Mouse (Mus musculus) spleen, adult 18-20 months (tissue): ENCODE measurements around the gene Rrbp1.

Experiments used
- DNase-seq, 2 experiments: peaks; one replicate each; pipeline ENCODE4 v3.0.0; 2022; ENCODE audit warnings: mixed read lengths in 2 of 2

Rrbp1 gene

DNA sequence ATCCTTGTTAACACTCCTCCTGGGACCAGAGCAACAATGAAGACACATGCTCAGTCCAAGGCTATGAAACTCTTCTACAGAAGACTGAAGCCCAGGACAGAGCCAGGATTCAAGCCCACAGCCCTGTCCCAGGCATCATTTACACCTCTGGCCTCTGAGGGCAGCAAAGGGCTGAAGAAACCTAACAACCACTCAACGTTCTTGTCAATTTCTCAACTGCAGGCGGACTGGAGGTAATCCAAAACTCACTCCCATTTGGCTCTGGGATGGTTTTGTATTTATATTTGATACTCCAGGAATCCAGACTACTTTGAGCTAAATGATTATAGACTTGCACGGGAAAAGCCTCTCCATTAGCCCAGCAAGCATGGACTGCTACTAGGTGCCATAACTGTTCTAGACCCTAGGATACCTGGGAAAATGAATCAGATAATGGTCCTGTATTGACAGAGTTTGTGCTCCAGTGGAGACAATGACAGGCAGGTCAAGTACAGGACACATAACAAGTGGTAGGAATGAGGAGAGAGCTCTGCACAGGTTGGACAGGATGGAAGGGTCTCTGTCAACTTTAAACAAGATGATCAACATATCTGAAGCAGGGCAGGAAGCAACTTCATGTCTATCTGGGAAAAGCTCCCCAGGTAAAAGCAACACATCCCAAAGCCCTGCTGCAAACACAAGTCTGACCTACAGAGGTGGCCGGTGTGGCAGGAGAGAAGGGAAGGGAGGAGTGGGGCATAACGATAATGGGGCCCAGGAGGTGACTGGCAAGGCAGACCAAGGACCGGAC lies 5.7 kb downstream of the Rrbp1 start:
- no peak for DNase-seq

DNA sequence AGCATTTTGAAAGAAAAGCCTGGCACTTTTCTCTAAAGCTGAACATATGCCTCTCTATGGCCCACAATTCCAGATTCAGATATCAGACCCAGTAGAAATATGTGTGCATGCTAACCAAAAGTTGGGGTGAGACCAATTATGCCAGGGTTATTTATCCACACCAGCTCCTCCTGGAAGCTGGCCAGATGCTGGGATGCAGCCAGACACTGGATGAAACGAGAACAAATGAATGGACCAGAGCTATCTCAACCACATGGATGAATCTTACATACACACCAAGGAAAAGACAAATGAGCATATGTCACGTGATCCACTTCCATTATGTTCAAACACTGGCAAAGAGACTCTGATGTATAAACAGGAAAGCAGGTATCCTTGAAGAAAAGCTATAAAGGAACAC lies 7.5 kb downstream of the Rrbp1 start:
- no peak for DNase-seq

DNA sequence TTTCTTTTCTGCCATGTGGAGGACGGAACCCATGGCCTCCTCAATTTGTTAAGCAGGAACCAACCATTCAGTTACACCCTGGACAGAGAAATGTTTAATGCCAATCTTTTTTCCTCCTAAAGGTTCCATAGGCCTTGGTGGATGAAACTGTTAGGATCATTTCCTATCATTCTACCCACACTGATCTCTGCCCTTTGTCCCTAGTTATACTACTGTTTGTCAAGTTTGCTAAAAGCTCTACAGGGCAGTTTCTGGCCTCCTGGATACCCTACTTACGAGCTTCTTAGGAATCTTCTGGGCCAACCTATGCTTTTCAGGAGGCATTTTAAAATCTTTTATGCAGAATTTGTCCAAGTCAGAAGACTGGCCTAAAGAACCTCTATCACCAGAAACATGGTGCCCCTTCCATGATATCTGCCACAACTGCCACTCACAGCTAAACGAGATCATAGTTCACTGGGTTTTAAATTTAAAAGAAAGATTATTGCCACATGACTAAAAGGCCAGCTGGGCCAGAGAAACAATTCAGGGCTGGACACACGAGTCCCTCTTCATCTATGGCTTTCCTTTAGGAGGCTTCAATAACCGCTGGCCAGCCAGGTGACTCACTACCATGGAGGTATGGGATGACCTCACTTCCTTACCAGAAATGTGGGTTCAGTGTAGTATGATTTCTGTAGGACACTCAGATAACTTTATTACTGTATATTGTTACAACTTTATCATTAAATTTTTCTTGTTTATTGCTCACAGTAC lies 8.7 kb downstream of the Rrbp1 start:
- no peak for DNase-seq

DNA sequence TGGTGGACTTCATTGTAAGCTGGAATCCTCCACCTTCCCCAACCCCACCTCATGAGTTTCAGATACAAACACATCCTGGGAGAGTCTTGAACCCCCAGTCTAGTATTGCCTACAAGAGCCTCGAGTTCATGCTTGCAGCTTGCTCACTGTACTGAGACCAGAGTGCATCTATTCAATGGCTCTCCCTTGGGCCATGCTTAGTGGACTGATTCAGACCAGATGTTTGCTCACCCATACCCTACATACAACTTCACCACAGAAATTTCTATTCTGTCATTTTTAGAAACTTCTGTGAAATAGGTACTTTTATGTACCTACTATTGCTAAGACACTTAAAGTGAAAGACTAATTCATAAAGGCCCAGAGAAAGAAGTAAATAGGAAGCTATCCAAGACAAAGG lies 18.1 kb downstream of the Rrbp1 start:
- no peak for DNase-seq

DNA sequence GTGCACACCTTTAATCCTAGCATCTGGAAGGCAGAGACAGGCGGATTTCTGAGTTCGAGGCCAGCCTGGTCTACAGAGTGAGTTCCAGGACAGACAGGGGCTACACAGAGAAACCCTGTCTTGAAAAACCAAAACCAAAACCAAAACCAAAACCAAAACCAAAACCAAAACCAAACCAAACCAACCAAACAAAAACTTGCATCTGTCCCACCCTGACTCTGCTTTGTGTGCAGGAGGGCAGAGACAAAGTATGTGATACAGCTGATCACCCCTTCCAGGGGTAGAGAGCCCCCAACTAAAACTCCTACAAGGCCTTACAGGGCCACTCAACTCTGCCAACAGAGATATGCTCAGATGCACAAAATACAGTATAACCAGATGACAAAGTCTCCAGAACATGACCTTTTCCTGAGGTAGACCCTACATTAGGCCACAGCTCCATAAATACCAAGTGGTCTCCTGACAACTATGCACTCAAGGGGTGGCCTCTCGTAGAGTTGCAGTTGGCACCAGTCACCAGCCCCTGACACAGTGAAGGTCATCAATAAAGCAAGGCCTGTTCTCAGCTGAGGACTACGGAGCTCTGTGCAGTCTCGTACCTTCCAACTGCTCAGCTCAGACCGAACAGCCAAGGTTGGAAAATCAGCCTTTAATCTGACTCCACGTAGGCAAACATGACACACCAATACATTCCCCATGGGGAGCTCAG lies 18.9 kb downstream of the Rrbp1 start:
- DNase-seq = no peak

DNA sequence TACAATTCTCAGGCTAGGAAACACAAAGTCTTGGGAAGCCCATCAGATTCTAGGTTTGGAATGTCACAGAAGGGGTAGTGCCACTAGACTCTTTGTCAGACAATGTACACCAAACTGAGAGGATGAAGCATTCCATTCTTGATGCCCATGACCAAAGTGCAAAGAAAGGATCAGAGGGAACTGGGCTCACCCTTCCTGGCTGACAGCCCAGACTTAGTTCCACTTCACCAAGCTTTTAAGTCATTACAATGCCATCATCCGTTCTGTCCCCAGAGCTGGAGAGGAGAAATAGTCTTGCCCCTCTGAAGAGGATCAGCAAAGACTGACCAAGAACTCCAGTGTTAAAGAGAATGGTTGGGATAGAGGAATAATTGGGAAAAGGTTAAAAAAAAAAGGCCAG lies 20.1 kb downstream of the Rrbp1 start:
- no peak for DNase-seq

DNA sequence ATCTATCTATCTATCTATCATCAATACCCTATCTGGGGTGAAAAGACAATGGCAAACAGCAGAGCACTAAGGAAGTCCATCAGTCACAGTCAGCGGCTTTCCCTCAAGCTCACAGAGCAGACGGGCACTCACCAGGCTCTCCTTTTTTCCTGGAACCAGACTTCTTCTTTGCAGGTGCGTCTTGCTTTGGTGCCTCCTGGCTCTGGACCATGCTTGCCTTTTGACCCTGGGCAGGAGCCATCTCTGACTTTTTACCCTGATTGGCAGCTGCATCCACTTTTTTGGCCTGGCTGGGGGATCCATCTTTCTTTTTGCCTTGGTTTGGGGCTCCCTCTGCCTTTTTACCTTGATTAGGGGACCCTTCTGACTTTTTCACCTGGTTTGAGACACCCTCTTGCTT lies 23.0 kb downstream of the Rrbp1 start:
- DNase-seq = no peak

DNA sequence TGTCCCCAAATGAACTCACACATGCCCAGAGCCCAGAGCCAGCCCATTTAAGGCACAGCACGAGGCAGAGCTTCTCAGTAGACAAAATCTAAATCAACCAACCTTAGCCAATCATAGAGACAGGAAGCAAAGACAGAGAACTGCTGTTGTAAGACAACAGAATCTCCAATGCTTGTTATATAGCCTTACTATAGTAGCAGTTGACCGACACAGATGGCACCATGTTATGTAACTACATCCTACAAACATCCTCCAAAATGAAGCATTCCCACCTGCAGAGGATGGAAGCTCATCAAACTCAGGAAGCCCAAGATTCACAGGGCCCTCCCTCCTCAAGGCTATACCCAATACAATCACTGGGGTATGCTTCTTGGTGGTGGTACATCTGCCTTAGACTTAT lies 23.6 kb downstream of the Rrbp1 start:
- DNase-seq = no peak

DNA sequence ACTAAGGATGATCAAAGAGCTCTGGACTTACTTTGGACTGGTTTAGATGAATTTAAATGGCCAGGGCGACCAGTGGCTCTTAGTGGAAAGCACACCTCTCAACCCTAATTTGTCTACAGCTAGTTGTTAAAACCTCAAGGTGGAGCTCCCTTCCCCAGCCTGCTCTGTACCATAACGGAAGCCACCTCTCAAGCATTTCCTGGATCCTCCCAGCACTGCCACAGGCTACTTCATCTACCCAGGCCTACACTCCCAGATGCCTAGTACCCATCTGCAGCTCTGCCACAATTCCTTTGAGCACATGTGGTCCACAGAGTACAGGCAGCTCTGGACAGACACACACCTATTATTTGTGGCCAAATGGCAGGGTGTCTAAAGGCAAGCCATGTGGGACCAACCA lies 27.6 kb downstream of the Rrbp1 start:
- no peak for DNase-seq

DNA sequence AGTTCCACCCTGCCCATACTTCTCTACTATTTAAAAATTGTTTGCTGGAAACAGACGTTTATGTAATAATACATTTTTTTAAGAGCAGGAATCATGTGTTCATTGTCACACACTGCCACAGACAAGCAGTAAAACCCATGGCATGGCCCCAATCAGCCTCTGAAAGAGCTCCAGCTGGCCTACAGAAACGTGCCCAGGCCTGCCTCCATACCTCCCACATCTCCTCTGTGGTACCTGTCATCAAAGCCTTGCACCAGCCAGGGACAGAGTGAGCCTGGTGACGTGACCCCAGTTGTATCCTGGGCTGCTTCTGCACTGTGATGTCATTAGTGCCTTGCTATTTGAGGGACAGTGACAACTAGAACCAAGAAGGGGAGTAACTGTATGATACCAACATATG lies 28.2 kb downstream of the Rrbp1 start:
- DNase-seq = no peak

DNA sequence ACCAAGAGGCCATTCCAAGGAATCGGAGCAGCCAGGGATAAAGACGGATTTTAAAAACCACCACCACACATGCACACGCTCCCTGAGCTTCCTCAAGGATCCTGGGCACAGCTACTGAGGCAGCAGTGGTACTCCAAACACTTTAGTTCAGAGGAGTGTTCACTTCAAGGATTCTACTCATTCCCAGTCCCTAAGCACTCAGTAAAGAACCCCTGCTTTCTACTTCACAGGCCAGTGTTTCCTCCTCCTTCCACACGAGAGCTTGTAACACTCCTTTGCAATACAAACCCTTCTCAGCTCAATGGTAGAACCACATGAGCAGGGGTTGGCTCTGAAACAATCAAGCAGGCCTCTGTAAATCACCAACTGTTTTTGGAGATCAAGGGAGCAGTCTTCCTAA lies 28.9 kb downstream of the Rrbp1 start:
- DNase-seq = no peak

DNA sequence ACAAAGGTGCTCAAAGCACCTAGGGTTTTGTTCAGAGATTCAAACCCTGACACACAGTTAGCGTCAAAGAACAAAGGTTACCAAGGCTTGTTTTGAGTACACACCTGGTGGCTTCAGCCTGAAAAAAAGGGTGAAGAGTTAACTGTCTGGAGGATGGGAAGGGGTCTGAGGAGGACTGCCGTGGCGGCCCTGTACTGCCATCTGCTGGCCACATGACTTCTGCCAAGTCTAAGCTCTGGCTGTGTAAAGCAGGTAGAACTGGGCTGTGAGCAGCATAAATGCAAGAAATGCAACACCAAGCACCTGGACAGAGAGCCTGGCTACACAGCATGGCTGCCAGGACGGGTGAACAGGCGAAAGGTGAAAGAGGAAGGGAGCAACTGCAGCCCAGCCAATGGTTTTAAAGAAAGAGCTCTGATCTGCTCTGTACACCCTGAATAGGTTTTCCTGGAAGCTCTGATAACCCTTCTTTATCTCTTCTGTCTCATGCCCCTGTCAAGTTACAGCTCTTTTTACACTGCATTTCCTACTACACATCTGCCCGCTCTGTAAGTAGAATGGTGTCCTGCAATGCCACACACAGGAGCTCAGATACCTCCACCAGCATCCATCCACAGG lies 30.2 kb downstream of the Rrbp1 start:
- DNase-seq = peak; percentile 21 to 67

DNA sequence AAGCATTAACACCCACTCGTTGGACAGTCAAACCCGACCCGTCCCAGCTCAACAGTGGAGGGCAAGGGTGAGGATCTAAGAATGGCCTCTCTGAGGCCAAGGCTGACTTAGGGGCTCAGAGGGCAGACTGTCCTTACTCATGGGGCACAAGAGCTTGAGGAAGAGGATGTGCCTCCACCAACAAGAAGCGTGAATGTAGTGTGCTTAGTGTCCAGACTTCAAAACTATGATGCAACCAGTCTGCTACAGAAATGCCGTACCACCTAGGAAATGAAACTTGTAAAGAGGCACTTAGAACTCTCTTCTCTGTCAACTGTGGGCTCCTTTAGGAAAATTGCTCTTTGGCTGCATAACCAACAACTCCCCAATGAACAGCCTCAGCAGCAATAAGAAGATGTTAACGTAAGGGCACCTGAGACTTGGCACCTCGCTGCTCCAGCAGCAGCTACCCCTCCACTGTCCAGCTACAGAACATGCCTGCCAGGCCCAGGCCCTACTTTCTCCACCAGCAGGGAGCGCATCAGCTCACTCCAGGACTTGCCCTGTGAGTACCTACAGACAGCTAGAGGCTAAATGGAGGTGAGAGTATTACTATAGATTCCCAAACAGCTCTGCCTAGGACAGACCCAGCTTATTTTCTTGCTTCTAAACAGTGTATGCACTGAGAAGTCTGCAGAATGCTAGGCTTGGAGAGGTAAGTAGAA lies 32.5 kb downstream of the Rrbp1 start:
- no peak for DNase-seq

DNA sequence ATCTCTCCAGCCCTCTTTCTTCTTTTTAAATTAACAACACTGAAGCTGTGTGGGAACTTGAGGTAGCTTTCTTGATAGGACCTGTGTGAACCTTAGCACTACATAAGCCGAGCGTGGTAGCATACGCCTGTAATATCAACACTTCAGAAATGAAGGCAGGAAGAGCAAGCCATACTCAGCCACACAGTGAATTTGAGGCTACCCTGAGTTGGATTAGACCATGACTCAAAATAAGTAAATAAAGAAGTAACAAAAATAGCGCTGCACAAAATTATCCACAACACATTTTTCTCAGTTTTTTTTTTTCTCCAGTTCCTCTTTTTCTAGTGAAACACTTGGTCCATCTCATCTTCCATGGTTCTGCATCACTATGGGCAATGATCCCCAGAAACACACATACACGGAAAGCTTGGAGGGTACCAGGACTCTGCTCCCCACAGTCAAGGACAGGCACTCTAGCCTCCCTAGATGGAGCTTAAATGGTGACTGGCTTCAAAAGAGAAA lies 35.9 kb downstream of the Rrbp1 start:
- no peak for DNase-seq

DNA sequence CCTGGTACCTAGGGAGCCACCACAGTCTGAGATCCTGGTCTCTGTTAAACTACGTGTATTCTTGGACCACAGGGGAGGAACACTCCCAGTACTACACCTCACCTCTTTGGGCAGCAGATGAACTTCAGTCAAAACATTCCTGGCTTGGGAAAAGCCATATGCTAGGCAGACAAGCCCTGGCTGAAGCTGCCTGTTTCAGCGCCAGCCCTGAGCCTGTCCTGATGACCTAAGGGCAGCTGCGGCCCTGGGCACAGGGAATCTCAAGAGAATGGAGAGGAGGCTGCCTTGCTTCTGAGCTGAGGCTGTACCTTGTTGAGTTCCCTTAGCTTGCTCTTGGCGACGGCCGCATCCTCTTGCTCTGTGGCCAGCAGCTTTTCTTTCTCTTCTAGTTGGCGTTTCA lies 37.9 kb downstream of the Rrbp1 start:
- no peak for DNase-seq

DNA sequence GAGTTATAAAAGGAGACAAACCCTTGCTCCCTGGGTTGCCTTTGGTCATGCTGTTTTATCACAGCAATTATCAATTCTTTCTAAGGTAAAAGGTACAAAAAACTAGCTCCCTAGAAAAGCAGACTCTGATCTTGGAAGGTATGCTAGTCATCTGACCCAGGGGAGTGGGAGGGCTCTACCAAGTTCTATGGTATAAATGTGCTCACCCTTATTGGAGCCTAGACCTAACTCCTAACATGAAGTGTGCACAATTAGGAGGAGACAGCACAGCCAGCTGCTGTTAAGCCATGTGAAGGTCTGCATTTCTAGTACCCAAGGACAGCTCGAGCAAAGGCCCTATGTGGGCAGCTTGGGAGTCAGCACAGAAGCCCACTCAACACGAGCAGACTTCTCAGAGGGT lies 39.2 kb downstream of the Rrbp1 start:
- no peak for DNase-seq

DNA sequence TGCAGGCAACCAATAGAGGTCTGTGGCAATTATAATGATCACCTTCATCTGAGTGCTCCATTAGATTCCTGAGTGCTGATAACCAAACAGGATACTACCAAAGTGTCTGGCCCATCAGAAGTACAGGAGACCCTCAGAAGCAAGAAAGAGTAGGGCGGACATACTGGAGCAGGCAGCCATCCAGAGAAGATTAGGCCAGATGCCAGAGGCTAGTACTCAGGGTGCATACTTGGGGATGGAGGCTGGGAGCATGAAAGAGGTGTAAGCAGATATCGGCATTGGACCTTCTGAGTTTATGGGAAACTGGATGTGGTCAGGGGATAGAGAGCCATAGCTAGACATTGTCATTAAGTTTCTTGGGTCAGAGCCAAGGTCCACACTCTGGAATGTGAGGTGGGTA lies 40.2 kb downstream of the Rrbp1 start:
- DNase-seq = no peak

DNA sequence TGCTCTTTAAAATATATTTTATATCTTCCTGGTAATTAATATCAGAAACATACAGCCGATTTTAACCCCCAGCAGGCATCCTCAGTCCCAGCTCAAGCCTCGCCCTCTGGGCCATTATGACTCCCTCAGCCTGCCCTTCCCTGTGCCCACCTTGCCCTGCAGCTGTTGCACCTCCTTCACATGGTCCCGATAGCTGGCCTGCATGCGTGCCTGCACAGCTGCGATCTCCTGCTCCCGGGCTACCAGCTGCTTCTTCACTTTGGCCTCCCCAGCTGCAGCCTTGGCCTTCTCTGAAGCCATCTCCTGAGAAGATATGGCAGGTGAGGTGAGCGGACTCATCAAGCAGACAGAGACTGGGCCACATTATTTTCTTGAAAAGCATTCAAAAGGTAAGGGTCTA lies 41.8 kb downstream of the Rrbp1 start:
- no peak for DNase-seq

DNA sequence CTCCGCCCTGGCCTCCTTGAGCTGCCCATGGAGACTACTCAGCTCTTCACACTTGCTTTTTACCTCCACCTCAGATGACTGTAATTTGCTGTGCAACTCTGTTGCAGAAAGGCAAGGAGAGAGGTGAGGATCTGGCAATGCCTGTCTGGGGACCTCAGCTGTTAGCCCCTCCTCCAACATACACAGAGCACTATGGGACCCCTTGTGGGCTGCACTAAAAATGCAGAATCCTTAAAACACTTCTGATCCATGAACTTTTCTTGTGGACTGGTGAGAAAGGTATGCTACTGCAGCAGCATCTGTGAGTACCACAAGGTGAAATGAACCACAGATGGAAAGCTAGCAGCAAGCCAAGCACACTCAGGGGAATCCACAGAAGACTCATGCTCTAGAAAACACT lies 47.7 kb downstream of the Rrbp1 start:
- DNase-seq = no peak

DNA sequence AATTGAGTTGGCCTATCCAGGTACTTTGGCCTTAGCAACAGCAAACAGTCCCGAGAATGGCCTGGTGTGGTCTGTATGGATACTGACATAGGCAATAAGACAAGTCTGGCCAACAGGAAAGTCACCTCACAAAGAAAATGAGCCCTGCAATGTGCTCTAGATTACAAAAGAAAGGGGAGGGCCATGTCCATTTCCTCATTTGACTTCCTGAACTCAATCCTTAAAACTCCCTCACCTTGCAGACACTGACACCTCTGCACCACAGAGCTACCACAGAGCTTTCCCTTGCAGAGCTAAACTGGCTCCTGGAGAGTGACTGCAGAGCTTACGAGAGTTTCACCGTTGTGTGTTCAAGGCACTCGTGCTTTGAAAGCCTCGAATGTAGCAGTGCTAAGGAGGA lies 48.9 kb downstream of the Rrbp1 start:
- no peak for DNase-seq

DNA sequence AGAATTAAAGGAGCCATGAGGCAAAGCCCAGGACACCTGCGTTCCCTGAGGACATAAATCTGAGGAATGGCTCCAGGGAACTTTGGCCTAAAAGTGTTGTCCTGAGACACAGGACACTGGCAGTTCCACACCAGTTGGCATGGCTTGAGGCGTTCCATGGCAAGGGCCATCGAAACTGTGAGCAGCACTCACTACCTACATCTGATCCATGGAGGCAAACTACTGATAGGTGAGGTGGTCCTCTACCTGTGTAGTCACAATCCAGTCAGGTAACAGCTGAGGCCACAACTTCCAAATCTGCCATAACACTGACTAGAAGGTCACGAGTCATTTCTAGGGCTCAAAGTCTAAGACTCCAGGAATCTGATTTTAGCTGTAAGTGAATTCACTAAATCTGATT lies 55.3 kb downstream of the Rrbp1 start:
- no peak for DNase-seq

DNA sequence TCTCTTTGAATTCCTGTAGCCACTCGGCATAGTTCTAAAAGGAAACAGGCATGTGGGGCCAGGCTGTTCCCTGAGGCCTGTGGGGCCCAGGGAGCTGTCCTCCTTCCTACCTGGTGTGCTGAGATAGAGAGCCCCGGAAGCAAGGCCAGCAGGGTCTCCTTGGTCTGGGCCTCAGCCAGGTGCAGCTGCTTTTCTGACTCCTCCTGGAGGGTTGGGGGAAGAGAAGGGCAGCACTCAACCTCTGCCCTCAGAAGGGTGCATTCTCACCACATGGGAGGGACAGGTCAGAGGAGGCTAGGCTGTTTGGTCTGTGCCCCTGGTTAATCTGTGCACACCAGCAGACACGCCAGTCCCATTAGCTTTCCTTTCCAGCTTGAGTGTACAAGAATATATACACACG lies 56.1 kb downstream of the Rrbp1 start:
- no peak for DNase-seq

DNA sequence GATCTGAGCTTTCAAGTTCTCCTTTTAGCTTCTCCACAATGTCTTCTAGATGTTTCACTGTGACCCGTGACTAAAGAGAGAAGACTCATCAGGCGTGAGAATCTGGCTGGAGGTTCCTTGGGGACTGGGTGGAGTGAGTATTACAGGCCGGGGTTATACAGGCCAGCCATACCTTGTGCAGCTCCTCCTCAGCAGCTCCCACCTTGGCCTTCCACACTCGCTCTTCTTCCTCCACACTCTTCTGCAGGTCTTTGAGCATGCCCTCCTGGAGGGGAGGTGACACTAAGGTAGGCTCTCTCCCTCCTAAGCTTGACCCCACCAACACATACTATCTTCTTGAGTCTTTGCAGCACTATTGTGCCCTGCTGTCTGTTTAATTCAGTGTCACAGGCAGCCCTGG lies 57.1 kb downstream of the Rrbp1 start:
- DNase-seq = no peak
